Mouse (Mus musculus) ES-E14 (cell line): ENCODE measurements around the gene Ptgds. TPM values are rescaled to one million over a fixed set of nuclear protein-coding genes. Genes with fewer than 3 reads are reported as not detected.

ENCODE experiments used
- DNase-seq: peaks from one replicate; pipeline ENCODE4 v3.0.0-alpha.2; 2013; ENCODE audit warnings: low read depth, low spot score
- H3K27ac ChIP-seq: 2 replicates; pipeline ENCODE4 v1.5.1; 2012; ENCODE audit warnings: low read depth, mild to moderate bottlenecking, low read length, moderate library complexity, mixed read lengths; ENCODE audit not compliant: poor library complexity, insufficient read depth, severe bottlenecking
- H3K36me3 ChIP-seq: 2 replicates; pipeline ENCODE4 v1.6.1; 2012; ENCODE audit warnings: mild to moderate bottlenecking, low read length, moderate library complexity, mixed read lengths; ENCODE audit not compliant: control insufficient read depth, poor library complexity, insufficient read depth, severe bottlenecking
- H3K4me1 ChIP-seq, 2 experiments: fragments of 150-350 bp in 1 of 2; sonication (generic) in 1 of 2; 2 replicates each; pipeline ENCODE4 v1.6.1; 2012; ENCODE audit warnings: low read length in 2 of 2, mild to moderate bottlenecking in 1 of 2, mixed read lengths in 1 of 2; ENCODE audit not compliant: control insufficient read depth in 2 of 2, insufficient read depth in 2 of 2, poor library complexity in 1 of 2
- H3K4me3 ChIP-seq, 2 experiments: fragments of 150-350 bp in 1 of 2; sonication (generic) in 1 of 2; 2 replicates each; pipeline ENCODE4 v1.5.1; 2012; ENCODE audit warnings: low read length in 2 of 2, low read depth in 1 of 2, mild to moderate bottlenecking in 1 of 2, mixed read lengths in 1 of 2; ENCODE audit not compliant: insufficient read depth in 1 of 2, poor library complexity in 1 of 2, severe bottlenecking in 1 of 2
- H3K9ac ChIP-seq: 2 replicates; pipeline ENCODE4 v1.6.1; 2012; ENCODE audit warnings: low read depth, mild to moderate bottlenecking, low read length, mixed read lengths; ENCODE audit not compliant: poor library complexity, insufficient read depth, severe bottlenecking
- H3K9me3 ChIP-seq: fragments of 150-350 bp; sonication (generic); 2 replicates; pipeline ENCODE4 v1.6.1; 2012; ENCODE audit warnings: low read depth, mild to moderate bottlenecking, low read length; ENCODE audit not compliant: control insufficient read depth, insufficient read depth
- CHD2 ChIP-seq: IDR thresholded peaks from 2 replicates; pipeline ENCODE4 v1.6.1; 2014; ENCODE audit warnings: mild to moderate bottlenecking, low read depth, low read length, inconsistent platforms
- HCFC1 ChIP-seq: IDR thresholded peaks from 2 replicates; pipeline ENCODE4 v1.6.1; 2012; ENCODE audit warnings: low read length, inconsistent platforms, borderline replicate concordance; ENCODE audit not compliant: insufficient read depth
- MAFK ChIP-seq: IDR thresholded peaks from 2 replicates; pipeline ENCODE4 v1.6.1; 2014; ENCODE audit warnings: mild to moderate bottlenecking, low read depth, low read length, inconsistent platforms; ENCODE audit not compliant: insufficient read depth
- ZC3H11A ChIP-seq: IDR thresholded peaks from 2 replicates; pipeline ENCODE4 v1.6.1; 2012; ENCODE audit warnings: low read depth, mild to moderate bottlenecking, inconsistent platforms, low read length, borderline replicate concordance
- ZNF384 ChIP-seq: IDR thresholded peaks from 2 replicates; pipeline ENCODE4 v1.6.1; 2012; ENCODE audit warnings: low read depth, low read length, inconsistent platforms
- in situ Hi-C, 2 experiments: fragments of 600-800 bp; cut with MboI; formaldehyde crosslinking; loops; one replicate each; pipeline ENCODE4 v1.15.1; 2025; ENCODE audit warnings: low sequenced_read_pairs in 2 of 2, inconsistent platforms in 1 of 2; ENCODE audit not compliant: unreplicated experiment in 2 of 2
- total RNA-seq: library from RNA; depleted of rRNA; stranded (reverse); fragments of 300-350 nt; gene quantifications from 2 replicates; pipeline ENCODE4 v1.2.3, GENCODE M21; 2012

The Ptgds gene
- total RNA-seq, 1 experiment, result 0.98 TPM

DNA sequence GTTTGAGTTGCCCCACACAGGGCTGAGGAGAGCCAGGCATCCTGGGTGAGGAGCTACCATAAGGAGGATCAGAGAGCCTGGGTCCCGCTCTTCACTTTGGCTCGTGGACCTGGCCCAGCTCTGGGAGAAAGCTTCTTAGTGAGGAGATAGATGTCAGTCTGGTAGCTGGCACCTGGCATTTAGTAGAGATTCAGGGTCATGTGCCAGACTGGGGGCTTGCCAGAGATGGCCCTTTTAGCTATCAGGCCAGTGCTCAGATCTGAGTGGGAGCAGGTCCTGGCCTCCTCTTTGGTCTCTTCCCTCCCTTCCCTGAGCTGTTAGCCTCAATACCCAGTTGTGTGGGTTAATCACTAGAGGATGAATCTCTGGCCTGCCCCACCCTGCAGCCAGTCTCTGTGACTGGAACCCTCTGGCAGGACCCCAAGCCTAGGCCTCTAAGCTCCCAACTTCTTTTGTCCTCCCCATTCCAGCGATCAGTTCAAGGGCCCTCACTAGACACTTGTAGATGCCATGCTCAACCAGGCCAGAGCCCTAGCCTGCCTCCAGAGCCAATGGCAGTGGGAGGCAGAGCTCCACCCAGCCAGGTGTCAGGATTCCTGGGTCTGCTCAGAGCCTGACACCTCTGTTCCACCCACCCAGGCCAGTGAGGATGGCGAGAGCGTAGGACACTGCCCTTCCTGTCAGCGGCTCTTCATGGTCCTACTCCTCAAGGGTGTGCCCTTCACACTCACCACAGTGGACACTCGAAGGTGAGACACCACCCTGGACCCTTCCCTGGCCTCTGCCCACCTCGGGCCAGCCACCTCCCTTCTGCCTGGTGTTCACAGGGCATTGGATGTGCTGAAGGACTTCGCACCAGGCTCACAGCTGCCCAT is 12.6 kb downstream of the Ptgds start:
- Histone ChIP-seq H3K4me1 (peaks cover 0 to 9% of the 10 kb centered on the region in 2 experiments; a peak in 1 of 4 replicates), H3K4me3 (no peak overlapping the region), H3K36me3 (no peaks in the 10 kb centered on the region), H3K9ac (no peak overlapping the region), H3K9me3 (no peaks in the 10 kb centered on the region), H3K27ac (no peak overlapping the region)
- TF ChIP-seq ZC3H11A (no peak), ZNF384 (no peak), MAFK (no peak), CHD2 (no peak), HCFC1 (no peak)
- no peak for DNase-seq
- in situ Hi-C loops, result no loop called here

DNA sequence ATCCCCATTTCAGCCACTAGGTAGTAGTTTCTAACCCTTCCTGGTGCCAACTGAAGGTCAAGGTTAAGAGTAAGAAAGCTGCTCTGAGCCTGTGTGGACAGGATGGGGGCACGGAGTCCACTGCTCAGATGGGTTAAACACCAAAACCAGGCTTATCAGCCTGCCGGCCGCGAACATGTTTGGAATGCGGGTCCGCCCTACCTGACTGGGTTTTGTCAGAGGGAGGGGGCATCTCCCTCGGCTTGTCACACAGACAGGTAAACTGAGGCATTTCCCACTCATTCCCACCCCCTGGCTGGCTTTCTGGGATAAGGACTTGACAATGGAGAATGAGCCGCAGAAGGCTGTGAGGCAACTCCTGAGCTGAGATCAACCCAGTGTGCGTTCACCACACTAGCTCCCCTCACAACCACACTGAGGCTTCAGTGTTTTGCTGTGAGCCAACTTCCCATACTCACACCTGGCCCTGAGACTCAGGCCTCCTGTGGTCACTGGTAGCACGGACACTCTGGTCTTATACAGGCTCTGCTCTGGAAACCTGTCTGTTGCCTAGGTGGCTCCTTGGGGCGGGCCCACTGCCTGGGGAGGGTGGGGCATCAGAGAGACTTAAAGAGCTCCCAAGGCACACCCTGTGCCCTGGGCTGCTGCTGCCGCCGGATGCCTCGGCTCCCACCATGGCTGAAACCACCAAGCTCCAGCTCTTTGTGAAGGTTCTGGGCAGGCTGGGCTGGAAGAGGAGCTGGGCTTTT is 13.5 kb downstream of the Ptgds start, which contains the start of gene Clic3:
Gene Clic3, plus strand, starts transcription at position 634 of the 749 bp plus-strand sequence.
- Histone ChIP-seq H3K27ac (no peak within 1 kb of the TSS), H3K4me1 (peaks cover 0 to 7% of the 10 kb centered on the region in 2 experiments; a peak in 1 of 4 replicates), H3K9ac (no peak within 1 kb of the TSS), H3K4me3 (no peak within 1 kb of the TSS), H3K36me3 (no peaks in the 10 kb centered on the region), H3K9me3 (no peaks in the 10 kb centered on the region)
- no peak for DNase-seq
- in situ Hi-C loops, result no loop called here
- TF ChIP-seq CHD2 (no peak), MAFK (no peak)

DNA sequence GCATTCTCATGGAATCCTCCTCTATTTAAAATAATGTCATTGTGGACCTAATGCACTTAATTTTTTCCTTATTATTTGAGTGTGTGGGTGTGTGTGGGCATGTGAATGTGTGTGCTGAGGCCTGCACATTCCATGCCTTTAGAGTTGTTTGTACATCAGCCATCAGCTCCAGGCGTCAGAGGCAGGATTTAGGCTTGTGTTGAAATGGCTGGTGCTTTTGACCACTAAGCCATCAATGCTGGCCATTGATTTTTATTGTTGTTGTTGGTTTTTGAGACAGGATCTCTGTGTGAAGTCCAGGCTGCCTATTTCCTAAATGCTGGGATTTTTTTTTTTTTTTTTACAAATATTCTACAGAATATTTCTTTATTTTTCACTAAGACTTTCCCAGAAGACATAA is 16.9 kb downstream of the Ptgds start:
- in situ Hi-C loops, result no loop called here
- no peak overlapping the region for H3K4me3 ChIP-seq
- H3K36me3 ChIP-seq, result no peaks in the 10 kb centered on the region; the same call in 1 of the 2 replicates
- H3K9me3 ChIP-seq, result no peaks in the 10 kb centered on the region
- H3K4me1 ChIP-seq, result peaks cover 0 to 2% of the 10 kb centered on the region in 2 experiments; a peak in 1 of 4 replicates
- no peak for TF ChIP-seq ZC3H11A
- TF ChIP-seq ZNF384, result no peak
- no peak for TF ChIP-seq HCFC1
- TF ChIP-seq CHD2, result no peak
- TF ChIP-seq MAFK, result no peak
- no peak overlapping the region for H3K27ac ChIP-seq
- no peak overlapping the region for H3K9ac ChIP-seq
- DNase-seq, result no peak

DNA sequence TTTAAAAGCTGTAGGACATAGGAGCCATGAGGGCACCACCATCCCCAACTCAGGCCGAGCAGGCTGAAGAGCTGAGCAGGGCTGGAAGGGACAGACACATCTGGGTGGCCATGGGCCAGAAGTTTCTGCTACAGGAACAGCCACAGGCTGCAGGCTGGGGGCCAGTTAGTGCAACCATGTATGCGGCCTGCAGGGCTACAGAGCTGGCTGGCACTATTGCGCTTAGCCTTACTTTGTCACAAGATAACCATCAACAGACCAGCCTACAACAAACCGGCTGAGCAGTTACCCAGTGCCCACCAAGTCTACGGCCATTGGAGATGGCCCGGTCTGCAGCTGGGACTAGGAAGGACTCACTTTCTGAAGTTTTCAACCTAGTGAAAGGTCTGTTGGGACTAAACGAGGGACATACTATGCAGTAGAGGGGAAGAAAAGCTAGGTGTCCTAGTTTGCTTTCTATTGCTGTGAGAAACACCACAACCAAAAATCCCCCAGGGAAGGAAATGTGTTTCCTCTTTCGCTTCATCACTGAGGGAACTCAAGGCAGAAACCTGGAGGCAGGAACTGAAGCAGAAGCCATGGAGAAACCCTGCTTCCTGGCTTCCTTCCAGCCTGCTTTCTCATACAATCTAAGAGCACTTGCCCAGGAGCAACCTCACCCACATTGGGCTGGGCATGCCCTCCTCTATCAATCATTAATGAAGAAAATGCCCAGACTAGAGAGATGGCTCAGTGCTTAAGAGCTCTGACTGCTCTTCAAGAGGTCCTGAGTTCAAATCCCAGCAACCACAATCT is 18.8 kb downstream of the Ptgds start:
- DNase-seq, result no peak
- H3K9me3 ChIP-seq, result no peaks in the 10 kb centered on the region
- H3K27ac ChIP-seq, result no peak overlapping the region
- H3K9ac ChIP-seq, result no peak overlapping the region
- TF ChIP-seq CHD2 (no peak), ZNF384 (no peak), MAFK (no peak), ZC3H11A (no peak), HCFC1 (no peak)
- H3K36me3 ChIP-seq, result peaks cover 3% of the 10 kb centered on the region; the same call in 1 of the 2 replicates
- in situ Hi-C loops, result no loop called here
- peaks cover 0 to 10% of the 10 kb centered on the region in 2 experiments; a peak in 1 of 4 replicates for H3K4me1 ChIP-seq
- H3K4me3 ChIP-seq, result no peak overlapping the region
